Mouse (Mus musculus) common myeloid progenitor, adult 5-6 weeks (primary cell): ENCODE data around the gene Zfp146. TPM values are rescaled to one million over a fixed set of nuclear protein-coding genes. Genes with fewer than 3 reads are reported as not detected.
A peak's percentile ranks its signal among the peaks of the same experiment; 100 is the strongest.
"Not testable (repeated sequence)": the region's sequence is repeated elsewhere in the genome, so short reads cannot be mapped to it uniquely, and the experiment has no call there.

Experiments
- ATAC-seq: replicated peaks from 2 replicates; pipeline ENCODE4 v1.8.0; 2016; ENCODE audit warnings: low read depth, mild to moderate bottlenecking, moderate TSS enrichment, inconsistent platforms; ENCODE audit not compliant: poor library complexity, severe bottlenecking
- total RNA-seq: library from RNA; stranded (forward); fragments of 200-1000, 187-1606 nt; gene quantifications from 2 replicates; pipeline ENCODE4 v1.2.3, GENCODE M21; 2017

Gene Zfp146
- total RNA-seq, 1 experiment from 2014 or later = 122 TPM

GRCm38 (mm10) chr7:30143170-30143554, 26.4 kb downstream of the Zfp146 start:
- no peak for ATAC-seq

DNA sequence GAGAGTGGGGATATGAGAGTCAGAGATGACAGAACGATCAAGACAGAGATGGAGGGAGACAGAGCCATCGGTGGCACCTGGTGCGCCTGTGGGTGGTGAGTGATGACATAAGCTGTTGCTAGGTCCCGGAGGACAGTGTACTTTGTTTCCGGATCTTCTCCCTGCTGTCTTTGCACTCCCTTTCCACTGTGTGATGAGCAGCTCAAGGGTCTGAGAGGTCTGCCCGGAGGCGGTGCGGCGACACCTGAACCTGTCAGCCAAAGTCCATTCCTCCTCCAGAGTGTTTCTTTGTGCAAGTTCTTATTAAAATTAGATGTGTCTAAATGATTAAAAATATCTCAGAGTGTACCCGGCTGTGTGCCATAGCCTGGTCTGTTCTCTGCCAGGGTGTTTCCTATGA, 32.7 kb downstream of the Zfp146 start:
- ATAC-seq = no peak

- no peak for ATAC-seq
Measured at GRCm38 (mm10) chr7:30132396-30132795, 37.2 kb downstream of the Zfp146 start.

- ATAC-seq = no peak
Measured at GRCm38 (mm10) chr7:30129900-30130299, 39.6 kb downstream of the Zfp146 start.

DNA sequence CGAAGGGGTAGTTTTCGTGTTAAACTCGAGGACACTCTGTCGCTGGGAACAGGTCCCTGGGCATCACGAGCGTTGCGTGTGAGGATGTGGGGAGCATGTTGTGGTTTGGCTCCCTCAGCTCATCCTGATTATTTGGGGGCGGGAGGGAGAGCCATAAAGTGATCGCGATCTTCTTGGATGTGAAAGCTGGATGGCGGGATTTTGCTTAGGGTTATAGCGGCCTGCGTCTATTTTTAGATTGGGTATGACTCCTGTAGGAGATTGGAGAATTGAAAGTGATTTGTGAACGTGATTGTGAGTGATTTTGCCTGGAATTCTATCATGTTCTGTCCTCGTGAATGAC, 47.4 kb downstream of the Zfp146 start:
- no peak for ATAC-seq

- ATAC-seq = peak; percentile 95
Measured at GRCm38 (mm10) chr7:30121308-30122187, 48.0 kb downstream of the Zfp146 start, which contains the start of gene Zfp382. Gene Zfp382 (plus strand): TSS chr7:30121942.

- not testable (repeated sequence) for ATAC-seq
Measured at GRCm38 (mm10) chr7:30117935-30118334, 51.6 kb downstream of the Zfp146 start.

DNA sequence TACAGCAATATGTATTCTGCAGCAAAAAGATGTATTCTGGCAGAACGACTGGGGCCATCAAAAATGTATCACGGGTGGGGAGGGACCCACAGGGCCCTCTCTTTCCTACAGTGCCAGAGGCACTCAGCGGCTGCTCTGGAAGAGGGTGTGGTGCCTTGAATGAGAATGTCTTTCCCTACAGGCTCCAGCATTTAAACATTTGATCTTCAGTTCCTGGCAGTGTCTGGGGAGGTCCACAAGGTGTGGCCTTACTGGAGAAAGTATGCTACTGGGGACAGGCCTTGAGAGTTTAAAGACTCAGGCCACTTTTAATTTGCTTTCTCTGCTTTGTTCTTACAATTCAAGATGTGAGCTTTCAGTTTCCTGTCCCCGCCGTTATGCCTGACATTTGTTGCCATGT, 53.5 kb downstream of the Zfp146 start:
- ATAC-seq = no peak

Other genes starting within 250 kb of the Zfp146 start
- gene Zfp74, start 215.7 kb downstream of the Zfp146 start, total RNA-seq = 9.2 and 10.4 TPM in 2 replicates
- gene Zfp568, start 185.8 kb downstream of the Zfp146 start, total RNA-seq = 18.3 and 27.2 TPM in 2 replicates
- gene Zfp14, start 118.4 kb downstream of the Zfp146 start, total RNA-seq = 0.82 and 2.9 TPM in 2 replicates
- 3.1 and 6.7 TPM in 2 replicates for gene Zfp82, start 96.8 kb downstream of the Zfp146 start, total RNA-seq
- gene Gm26920, start 79.3 kb downstream of the Zfp146 start, total RNA-seq = 0.10 TPM in 1 of 2 replicates, not detected in the other
- gene Zfp566, start 79.2 kb downstream of the Zfp146 start, total RNA-seq = 5.0 and 6.2 TPM in 2 replicates
- 33.5 and 37.5 TPM in 2 replicates for gene Zfp260, start 75.0 kb downstream of the Zfp146 start, total RNA-seq
- gene Zfp382, start 47.8 kb downstream of the Zfp146 start, total RNA-seq = 5.1 and 6.8 TPM in 2 replicates
- not detected in 2 replicates for gene Cox7a1, start 14.4 kb upstream of the Zfp146 start, total RNA-seq
- gene Capns1, start 29.1 kb upstream of the Zfp146 start, total RNA-seq = 116 and 136 TPM in 2 replicates
- 37.3 and 65.1 TPM in 2 replicates for gene Polr2i, start 62.2 kb upstream of the Zfp146 start, total RNA-seq
- 40.5 TPM in 2 replicates for gene Tbcb, start 62.5 kb upstream of the Zfp146 start, total RNA-seq
- not detected in 2 replicates for gene Ovol3, start 66.0 kb upstream of the Zfp146 start, total RNA-seq
- gene Thap8, start 110.3 kb upstream of the Zfp146 start, total RNA-seq = not detected in 2 replicates
- 8.2 and 17.5 TPM in 2 replicates for gene Wdr62, start 110.7 kb upstream of the Zfp146 start, total RNA-seq
- gene Clip3, start 122.0 kb upstream of the Zfp146 start, total RNA-seq = not detected in 2 replicates
- 15.2 and 31.2 TPM in 2 replicates for gene Alkbh6, start 139.0 kb upstream of the Zfp146 start, total RNA-seq
- 1.4 TPM in 1 of 2 replicates, not detected in the other for gene Syne4, start 145.1 kb upstream of the Zfp146 start, total RNA-seq
- gene E130208F15Rik, start 152.0 kb upstream of the Zfp146 start, total RNA-seq = 0.96 and 3.3 TPM in 2 replicates
- 10.8 and 11.0 TPM in 2 replicates for gene Sdhaf1, start 154.1 kb upstream of the Zfp146 start, total RNA-seq
- gene Lrfn3, start 193.0 kb upstream of the Zfp146 start, total RNA-seq = not detected in 2 replicates
- gene Tyrobp, start 244.0 kb upstream of the Zfp146 start, total RNA-seq = 94.7 and 118 TPM in 2 replicates